Mouse (Mus musculus) layer of hippocampus, adult 8-10 months (tissue): Measurements from ENCODE around the gene Gm884. TPM values are rescaled to one million over a fixed set of nuclear protein-coding genes. Genes with fewer than 3 reads are reported as not detected.

Experiments used
- DNase-seq, 2 experiments: peaks; one replicate each; pipeline ENCODE4 v3.0.0; 2022; ENCODE audit warnings: low spot score in 2 of 2
- total RNA-seq, 4 experiments: library from RNA; stranded (reverse); gene quantifications; 2 replicates each; pipeline ENCODE4 v1.2.4; 2022

Gene Gm884
- total RNA-seq = under 1 TPM in 1 of 4 experiments, not detected in 3; 0.04 TPM

- no peak for DNase-seq
These were observed at the start of gene Gm884 for GRCm38 (mm10) chr11:103621040-103621439. Gene Gm884, minus strand, starts transcription at chr11:103621140.

GRCm38 (mm10) chr11:103666907-103667426 lies 46.0 kb upstream of the Gm884 start:
- no peak for DNase-seq

GRCm38 (mm10) chr11:103666181-103666906 lies 45.4 kb upstream of the Gm884 start:
- DNase-seq = peak; percentile 85 to 86

- DNase-seq = no peak
These were observed 44.8 kb upstream of the Gm884 start for GRCm38 (mm10) chr11:103665695-103666094.

GRCm38 (mm10) chr11:103663119-103663518 lies 42.2 kb upstream of the Gm884 start:
- no peak for DNase-seq

GRCm38 (mm10) chr11:103662546-103662945 lies 41.6 kb upstream of the Gm884 start:
- peak; percentile 67 to 77 for DNase-seq

- peak in 1 of 2 experiments; percentile 67 for DNase-seq
These were observed 40.9 kb upstream of the Gm884 start for GRCm38 (mm10) chr11:103661863-103662262.

GRCm38 (mm10) chr11:103658189-103658588 lies 37.2 kb upstream of the Gm884 start:
- no peak for DNase-seq

GRCm38 (mm10) chr11:103656520-103656919 lies 35.6 kb upstream of the Gm884 start:
- DNase-seq = no peak

GRCm38 (mm10) chr11:103653359-103653965 lies 32.5 kb upstream of the Gm884 start:
- DNase-seq = peak in 1 of 2 experiments; percentile 38

- peak in 1 of 2 experiments; percentile 51 for DNase-seq
These were observed 30.5 kb upstream of the Gm884 start for GRCm38 (mm10) chr11:103651426-103651825.

GRCm38 (mm10) chr11:103649983-103650493 lies 29.1 kb upstream of the Gm884 start:
- DNase-seq = no peak

- DNase-seq = peak; percentile 81 to 86
These were observed 28.5 kb upstream of the Gm884 start, which contains the start of gene Rprml for GRCm38 (mm10) chr11:103649301-103649982. Gene Rprml, plus strand, starts transcription at chr11:103649570.

- DNase-seq = peak in 1 of 2 experiments; percentile 61
These were observed 27.7 kb upstream of the Gm884 start for GRCm38 (mm10) chr11:103648656-103649055.

GRCm38 (mm10) chr11:103647921-103648620 lies 27.1 kb upstream of the Gm884 start:
- peak in 1 of 2 experiments; percentile 3 for DNase-seq

- DNase-seq = peak in 1 of 2 experiments; percentile 0
These were observed 25.4 kb upstream of the Gm884 start for GRCm38 (mm10) chr11:103646301-103646700.

- peak in 1 of 2 experiments; percentile 4 for DNase-seq
These were observed 24.8 kb upstream of the Gm884 start for GRCm38 (mm10) chr11:103645731-103646130.

- no peak for DNase-seq
These were observed 22.3 kb upstream of the Gm884 start for GRCm38 (mm10) chr11:103643211-103643610.

- peak in 1 of 2 experiments; percentile 69 for DNase-seq
These were observed 18.5 kb upstream of the Gm884 start for GRCm38 (mm10) chr11:103639407-103639946.

- no peak for DNase-seq
These were observed 17.9 kb upstream of the Gm884 start, which contains the start of gene Lyzl6 for GRCm38 (mm10) chr11:103638790-103639189. Gene Lyzl6, minus strand, starts transcription at chr11:103638890.
